Mouse (Mus musculus): Measurements from ENCODE around the gene Man2a1.

- TF ChIP-seq CTCF (IDR thresholded peaks at IDR 0.05; ENCODE audit: low read depth, low read length) (no peak), EP300 (IDR thresholded peaks at IDR 0.05; ENCODE audit: insufficient read depth, low read depth, low read length) (no peak)
Measured at GRCm38 (mm10) chr17:64647396-64647795, 46.9 kb downstream of the Man2a1 start.

Measured in ES-Bruce4 (cell line).